Mouse (Mus musculus): Measurements from ENCODE around the gene Mmrn2.

- TF ChIP-seq CTCF (conservative IDR thresholded peaks at IDR 0.05; ENCODE audit: insufficient read depth, insufficient read length, low read depth, low read length) (no peak), POLR2A (IDR thresholded peaks at IDR 0.05; ENCODE audit: low read depth, low read length) (no peak)
Measured at GRCm38 (mm10) chr14:34451872-34452271, 76.6 kb downstream of the Mmrn2 start.
